Mouse (Mus musculus) layer of hippocampus, adult 9-11 months (tissue): ENCODE results near the gene Inpp5a.
A peak's percentile ranks its signal among the peaks of the same experiment; 100 is the strongest.
"Not testable (repeated sequence)": the region's sequence is repeated elsewhere in the genome, so short reads cannot be mapped to it uniquely, and the experiment has no call there.

ENCODE experiments used
- DNase-seq: peaks from one replicate; pipeline ENCODE4 v3.0.0; 2022

Inpp5a gene

GRCm38 (mm10) chr7:139400926-139401325, 12.0 kb downstream of the Inpp5a start:
- DNase-seq = no peak

DNA sequence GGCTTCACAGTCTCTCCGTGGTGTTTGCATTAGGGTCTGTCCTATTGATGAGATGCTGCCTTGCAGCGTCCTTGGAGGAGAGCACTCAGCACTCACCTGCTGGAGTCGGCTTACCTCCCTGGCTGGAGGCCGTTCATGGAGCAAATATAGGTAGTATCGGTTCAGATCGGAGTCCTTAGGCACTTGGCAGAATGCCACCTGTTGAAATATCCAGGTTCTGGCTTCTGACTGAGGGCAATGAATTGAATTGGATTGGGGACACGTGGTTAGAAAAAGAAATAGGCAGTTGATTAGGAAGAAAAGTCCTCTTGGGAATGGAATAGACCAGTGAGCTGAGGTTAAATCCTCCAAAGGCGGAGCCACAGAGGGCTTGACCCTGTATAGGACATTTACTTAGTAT, 12.9 kb downstream of the Inpp5a start:
- no peak for DNase-seq

- DNase-seq = no peak
Measured at GRCm38 (mm10) chr7:139402721-139403120, 13.8 kb downstream of the Inpp5a start.

GRCm38 (mm10) chr7:139406581-139406980, 17.7 kb downstream of the Inpp5a start:
- no peak for DNase-seq

DNA sequence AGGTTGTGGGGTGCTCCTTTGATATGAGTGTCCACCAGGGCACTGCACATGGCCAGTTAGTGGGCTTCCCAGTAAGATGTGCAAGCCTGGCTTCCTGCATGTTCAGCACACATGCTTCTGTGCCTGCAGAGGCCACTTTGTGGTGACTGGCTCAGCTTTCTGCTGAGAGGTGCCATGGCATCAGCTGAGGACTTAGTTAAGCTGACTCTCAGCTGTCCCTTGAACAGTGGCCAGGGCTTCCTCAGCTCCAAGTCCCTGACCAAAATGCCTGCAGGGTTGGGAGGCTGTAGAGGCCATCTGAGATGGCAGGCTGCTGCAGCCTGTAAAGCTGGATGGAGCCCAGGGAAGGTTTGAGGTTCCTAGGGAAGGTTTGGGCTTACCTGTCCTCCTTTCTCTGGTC, 19.1 kb downstream of the Inpp5a start:
- no peak for DNase-seq

- DNase-seq = no peak
Measured at GRCm38 (mm10) chr7:139409903-139410302, 21.0 kb downstream of the Inpp5a start.

DNA sequence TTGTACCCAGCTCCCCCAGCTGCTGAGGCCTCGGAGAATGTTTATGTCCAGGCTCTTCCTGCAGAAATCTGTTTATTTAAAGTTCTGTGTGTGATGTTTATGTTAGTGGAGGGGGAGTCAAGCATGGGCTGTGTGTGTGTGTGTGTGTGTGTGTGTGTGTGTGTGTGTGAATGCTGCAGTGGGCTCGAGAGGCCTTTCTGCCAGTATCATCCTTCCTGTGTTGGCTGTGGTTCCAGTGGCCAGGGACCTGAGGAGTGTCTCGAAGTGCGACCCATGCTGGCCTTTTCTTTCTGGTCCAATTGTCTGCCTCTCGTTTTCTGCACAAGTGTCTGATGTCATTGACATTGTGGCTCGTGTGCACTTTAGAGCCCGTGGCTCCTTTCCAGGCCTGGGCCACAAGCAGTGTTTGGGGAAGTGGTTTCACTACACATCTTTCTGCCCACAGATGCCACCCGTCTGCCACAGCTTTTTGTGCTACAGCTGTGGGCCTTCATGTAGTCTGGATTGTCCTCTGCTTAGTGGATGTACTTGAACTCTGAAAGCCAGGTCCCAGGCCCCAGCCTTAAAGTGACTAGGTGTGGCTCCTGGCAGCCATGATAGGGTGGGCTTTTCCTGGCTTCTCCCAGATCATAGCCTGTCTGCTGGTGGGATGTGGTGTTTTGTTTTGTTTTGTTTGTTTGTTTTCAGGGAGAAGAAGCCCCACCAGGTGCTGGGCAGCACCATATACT, 23.5 kb downstream of the Inpp5a start:
- DNase-seq = no peak

DNA sequence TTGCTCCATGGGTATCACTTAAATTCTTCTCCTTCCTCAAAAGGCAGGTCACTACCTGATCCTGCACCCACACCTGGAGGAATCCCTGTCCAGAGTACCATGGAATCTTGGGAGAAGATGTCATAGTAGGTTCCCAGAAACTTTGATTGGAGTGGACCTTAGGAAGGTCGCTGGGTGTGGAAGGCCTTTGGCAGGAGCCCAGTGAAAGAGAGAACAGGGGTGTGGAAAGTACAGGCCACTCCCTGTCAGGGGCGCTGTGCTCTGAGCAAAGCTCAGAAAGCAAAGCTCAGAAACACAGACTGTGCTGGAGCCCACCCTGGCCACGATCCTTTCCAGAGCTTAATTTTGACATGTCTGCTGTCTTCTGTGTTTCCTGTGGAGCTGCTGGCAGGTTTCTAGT, 24.5 kb downstream of the Inpp5a start:
- no peak for DNase-seq

DNA sequence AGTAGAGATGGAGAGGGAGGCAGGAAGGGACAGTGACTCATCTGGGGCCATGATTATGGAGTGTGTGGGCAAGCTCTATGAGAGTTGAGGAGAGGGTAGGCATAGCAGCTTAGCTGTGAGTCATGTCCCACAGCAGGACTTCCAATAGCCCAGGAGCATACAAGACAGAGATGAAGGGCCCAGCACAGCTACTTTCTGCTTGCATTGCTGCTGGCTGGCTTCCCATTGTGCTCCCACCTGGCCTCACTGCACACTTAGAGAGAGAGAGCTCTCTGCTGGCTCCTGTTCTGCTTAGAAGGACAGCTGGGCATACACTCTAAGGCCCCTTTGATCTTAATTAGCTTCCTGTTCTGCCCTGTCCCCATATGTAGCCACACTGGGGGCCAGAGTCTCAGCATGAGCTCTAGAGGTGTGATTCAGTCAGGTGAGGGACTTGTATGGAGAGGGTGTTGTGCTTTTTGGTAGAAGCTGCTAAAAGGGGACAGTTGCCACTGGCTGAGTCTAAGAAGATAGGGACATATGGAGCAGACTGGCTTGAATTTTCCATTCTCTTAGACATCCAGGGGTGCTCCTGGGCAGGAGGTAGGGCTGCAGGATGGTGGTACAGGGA, 26.8 kb downstream of the Inpp5a start:
- DNase-seq = no peak

DNA sequence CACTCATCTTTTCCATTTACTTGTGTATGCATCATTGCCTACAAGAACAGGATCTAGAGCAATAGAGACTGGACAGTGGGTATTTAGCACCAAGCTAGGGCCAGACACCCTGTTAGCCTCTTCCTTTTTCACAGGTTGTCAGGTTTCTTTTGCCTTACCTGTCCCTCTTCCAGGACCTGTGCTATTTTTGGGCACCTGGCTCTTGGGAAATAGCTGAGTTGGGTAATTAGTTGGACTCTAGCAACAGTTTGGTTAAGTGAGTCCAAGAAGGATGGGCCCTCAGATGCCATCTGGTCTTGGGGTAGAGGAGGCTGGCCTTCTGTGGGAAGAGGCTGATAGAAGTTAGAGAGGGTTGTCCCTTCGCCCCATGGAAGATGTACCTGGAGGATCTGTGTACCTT, 29.5 kb downstream of the Inpp5a start:
- DNase-seq = no peak

GRCm38 (mm10) chr7:139422827-139423226, 33.9 kb downstream of the Inpp5a start:
- DNase-seq = peak; percentile 35

- no peak for DNase-seq
Measured at GRCm38 (mm10) chr7:139434095-139434830, 45.4 kb downstream of the Inpp5a start.

DNA sequence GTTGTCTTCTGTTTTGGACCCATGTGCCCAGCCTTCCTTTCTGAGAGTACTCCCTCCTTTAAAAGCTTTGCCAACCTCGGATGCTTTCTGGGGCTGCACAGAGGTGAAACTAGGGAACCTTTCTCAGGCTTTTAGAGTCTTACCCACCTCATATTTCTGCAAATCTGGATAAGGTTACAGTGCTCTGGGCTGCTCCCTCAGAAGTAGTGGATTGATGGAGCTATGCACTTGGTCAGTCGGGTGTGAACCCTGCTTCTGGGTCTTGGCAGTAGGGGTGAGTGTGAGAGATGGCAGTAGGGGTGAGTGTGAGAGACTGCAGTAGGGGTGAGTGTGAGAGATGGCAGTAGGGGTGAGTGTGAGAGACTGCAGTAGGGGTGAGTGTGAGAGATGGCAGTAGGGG, 46.0 kb downstream of the Inpp5a start:
- DNase-seq = not testable (repeated sequence)

DNA sequence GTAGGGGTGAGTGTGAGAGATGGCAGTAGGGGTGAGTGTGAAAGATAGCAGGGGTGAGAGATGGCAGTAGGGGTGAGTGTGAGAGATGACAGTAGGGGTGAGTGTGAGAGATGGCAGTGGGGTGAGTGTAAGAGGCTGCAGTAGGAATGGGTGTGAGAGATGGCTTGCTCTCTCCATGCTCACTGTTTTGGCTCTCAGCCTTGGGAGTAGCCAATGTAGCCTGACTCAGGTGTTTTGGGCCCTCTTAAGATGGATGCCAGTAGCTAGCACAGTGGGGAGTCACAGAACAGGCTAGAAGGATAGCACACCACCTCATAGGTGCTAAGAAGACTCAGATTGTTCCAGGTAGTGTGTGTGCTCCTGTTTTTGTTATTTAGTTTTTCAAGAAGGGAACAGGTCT, 46.8 kb downstream of the Inpp5a start:
- no peak for DNase-seq

DNA sequence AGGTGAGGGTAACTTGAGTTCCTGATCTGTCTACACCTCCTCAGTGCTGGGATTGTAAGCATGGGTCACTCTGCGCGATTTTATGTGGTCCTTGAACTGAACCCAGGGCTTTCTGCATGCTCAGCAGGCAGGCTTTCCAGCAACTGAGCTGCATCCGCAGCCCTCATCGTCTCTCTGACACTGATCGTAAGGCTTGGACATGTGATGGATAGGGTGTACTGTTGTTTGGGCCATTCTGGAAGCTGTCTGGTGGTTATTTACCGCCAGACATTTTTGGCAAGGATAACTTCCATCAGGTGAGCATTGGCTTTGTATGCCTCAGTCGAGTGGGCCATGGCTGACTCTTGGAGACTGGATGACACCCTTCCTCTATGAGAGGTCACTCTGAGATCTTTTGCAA, 48.0 kb downstream of the Inpp5a start:
- DNase-seq = no peak

GRCm38 (mm10) chr7:139437471-139437870, 48.6 kb downstream of the Inpp5a start:
- no peak for DNase-seq

DNA sequence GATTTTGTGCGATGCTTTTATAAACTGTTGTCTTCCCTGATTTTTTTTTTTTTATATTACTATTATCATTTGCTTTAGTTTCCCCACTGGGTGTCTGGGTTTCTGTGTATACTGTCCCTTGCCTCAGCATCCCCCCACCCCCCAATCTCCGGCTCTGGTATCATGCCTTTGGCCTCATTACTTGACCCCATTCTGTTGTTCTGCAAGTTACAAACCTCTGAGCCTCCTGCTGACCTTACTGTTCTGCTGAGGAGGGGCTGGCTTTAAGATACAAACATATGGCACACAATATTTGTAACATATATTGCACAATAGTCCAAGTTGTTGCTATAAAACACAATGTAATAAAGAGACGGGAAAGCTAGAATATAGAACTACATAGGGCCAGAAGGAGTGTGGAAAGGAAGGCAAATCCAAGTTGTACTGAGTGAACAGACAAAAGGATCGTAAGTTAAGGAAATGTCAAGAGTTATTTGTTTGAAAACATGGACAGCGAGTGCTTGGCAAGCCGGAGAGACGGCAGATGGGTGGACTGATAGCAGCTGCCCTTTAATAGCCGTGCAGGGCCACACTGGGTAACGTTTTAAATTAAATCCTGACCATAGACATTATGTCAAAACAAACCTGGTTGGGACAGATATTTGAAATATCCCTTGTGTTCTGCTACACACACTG, 49.2 kb downstream of the Inpp5a start:
- DNase-seq = no peak

GRCm38 (mm10) chr7:139438601-139438945, 49.7 kb downstream of the Inpp5a start:
- DNase-seq = no peak

DNA sequence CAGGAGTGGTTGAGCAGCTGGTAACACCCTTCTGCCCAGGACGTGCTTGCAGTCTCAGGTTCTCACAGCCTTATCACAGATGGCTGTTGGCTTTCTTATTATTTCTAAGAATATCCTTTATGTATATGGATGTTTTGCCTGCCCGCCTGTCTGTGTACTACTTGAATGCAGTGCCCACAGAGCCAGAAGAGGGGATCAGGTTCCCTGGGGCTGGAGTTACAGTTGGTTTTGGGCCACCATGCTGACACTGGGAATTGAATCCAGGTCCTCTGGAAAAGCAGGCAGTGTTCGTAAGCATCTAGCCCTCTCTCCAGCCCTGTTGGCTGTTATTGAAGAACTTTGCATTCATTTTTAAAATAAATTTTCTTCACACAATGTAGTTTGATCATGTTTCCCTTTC, 50.1 kb downstream of the Inpp5a start:
- DNase-seq = no peak

GRCm38 (mm10) chr7:139439922-139440895, 51.3 kb downstream of the Inpp5a start:
- no peak for DNase-seq

DNA sequence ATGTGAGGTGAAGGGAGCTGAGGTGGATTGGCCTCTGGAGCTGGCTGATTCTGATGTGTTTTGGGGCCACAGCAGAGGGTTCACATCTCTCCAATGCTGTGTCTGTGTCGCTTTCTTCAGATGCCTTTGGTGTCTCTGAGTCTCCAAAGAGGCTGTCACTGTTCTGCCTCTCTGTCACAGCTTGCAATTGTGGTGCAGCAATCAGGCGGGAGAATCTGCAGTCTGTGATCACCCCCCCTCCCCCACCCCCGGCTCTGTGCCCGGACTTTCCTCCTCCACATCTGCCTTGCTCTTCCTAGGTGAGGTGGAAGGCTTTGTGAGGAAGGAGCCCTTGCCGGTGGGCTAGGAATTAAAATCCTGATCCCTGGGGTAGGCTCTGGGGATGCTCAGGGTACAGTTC, 52.1 kb downstream of the Inpp5a start:
- no peak for DNase-seq

GRCm38 (mm10) chr7:139441761-139442211, 52.9 kb downstream of the Inpp5a start:
- no peak for DNase-seq
